Mouse (Mus musculus): ENCODE data around the gene Plcd3. TPM values are rescaled to one million over a fixed set of nuclear protein-coding genes. Genes with fewer than 3 reads are reported as not detected.

The Plcd3 gene
- polyA plus RNA-seq, 1 experiment from 2014 or later, result 0.90 TPM

DNA sequence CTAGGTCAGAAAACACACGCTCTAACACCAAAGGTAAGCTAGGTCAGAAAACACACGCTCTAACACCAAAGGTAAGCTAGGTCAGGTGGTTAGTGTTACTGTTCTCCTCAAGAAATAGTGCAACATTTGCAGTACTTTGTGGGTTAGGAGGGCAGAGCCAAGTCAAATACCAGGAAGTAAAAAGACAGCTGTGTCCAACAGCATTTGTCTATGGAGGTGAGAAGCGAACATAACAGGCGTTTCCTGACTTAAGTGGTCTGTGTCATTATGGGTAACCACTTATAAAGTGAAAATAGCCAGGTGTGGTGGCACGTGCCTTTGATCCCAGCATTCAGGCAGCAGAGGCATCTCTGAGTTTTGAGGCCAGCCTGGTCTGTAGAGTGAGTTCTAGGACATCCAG is 51.8 kb downstream of the Plcd3 start:
- peaks cover 2% of the 10 kb centered on the region; the same call in 1 of the 2 replicates for H3K4me1 ChIP-seq (ENCODE audit: control insufficient read depth, insufficient read depth, low read length)
- no peak for ATAC-seq (ENCODE audit: insufficient read depth, low FRiP score, low TSS enrichment)

GRCm38 (mm10) chr11:103046286-103046685 is 55.2 kb downstream of the Plcd3 start:
- H3K27me3 ChIP-seq (ENCODE audit: control insufficient read depth, insufficient read depth, low read length), result no peaks in the 10 kb centered on the region
- peaks cover 2% of the 10 kb centered on the region; the same call in 1 of the 2 replicates for H3K4me1 ChIP-seq (ENCODE audit: control insufficient read depth, insufficient read depth, low read length)
- H3K4me2 ChIP-seq (ENCODE audit: low read depth), result no peak overlapping the region
- H3K27ac ChIP-seq (ENCODE audit: low read depth, low read length), result no peak overlapping the region
- H3K9me3 ChIP-seq (ENCODE audit: control insufficient read depth, low read length), result no peaks in the 10 kb centered on the region
- ATAC-seq (ENCODE audit: insufficient read depth, low FRiP score, low TSS enrichment) (no peak), DNase-seq (ENCODE audit: low spot score) (no peak)
- 41% methylated on average over 8 of the region's 8 CpGs for WGBS
- no peak overlapping the region for H3K4me3 ChIP-seq (ENCODE audit: low read depth, low read length)
- H3K36me3 ChIP-seq (ENCODE audit: control insufficient read depth, insufficient read depth, low read length), result peaks cover 22% of the 10 kb centered on the region
- H3K9ac ChIP-seq (ENCODE audit: low read length), result no peak overlapping the region

More for the DNA sequence above, 51.8 kb downstream of the Plcd3 start:
- peaks cover 16% of the 10 kb centered on the region for H3K36me3 ChIP-seq (ENCODE audit: control insufficient read depth, insufficient read depth, low read length)
- no peaks in the 10 kb centered on the region for H3K9me3 ChIP-seq (ENCODE audit: control insufficient read depth, low read length)
- no peak overlapping the region for H3K27ac ChIP-seq (ENCODE audit: low read depth, low read length)
- H3K27me3 ChIP-seq (ENCODE audit: control insufficient read depth, insufficient read depth, low read length), result no peaks in the 10 kb centered on the region
- no peak overlapping the region for H3K9ac ChIP-seq (ENCODE audit: low read length)
- H3K4me3 ChIP-seq (ENCODE audit: low read depth, low read length), result no peak overlapping the region
- WGBS, result 93% methylated on average over 5 of the region's 5 CpGs
- no peak overlapping the region for H3K4me2 ChIP-seq (ENCODE audit: low read depth)
- no peak for DNase-seq (ENCODE audit: low spot score)

DNA sequence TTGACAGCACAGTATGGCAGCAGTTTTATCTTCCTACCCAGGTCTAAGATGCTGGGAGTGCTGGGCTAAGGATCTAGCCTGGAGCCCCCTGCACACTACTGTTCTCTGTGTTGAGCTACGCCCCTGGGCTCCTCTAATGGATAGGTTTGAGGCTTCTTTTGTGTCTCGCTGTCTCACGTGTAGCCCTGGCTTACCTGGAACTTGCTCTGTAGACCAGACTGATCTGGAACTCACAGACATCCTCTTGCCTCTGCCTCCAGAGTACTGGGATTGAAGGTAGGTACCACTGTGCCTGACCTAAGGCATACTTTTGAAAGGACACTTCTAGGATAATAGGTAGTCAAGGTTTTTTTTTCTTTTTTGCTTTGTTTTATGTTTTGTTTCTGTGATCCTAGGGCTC is 57.5 kb downstream of the Plcd3 start:
- peaks cover 18% of the 10 kb centered on the region for H3K36me3 ChIP-seq (ENCODE audit: control insufficient read depth, insufficient read depth, low read length)
- peaks cover 2% of the 10 kb centered on the region; the same call in 1 of the 2 replicates for H3K4me1 ChIP-seq (ENCODE audit: control insufficient read depth, insufficient read depth, low read length)
- no peak overlapping the region for H3K9ac ChIP-seq (ENCODE audit: low read length)
- ATAC-seq (ENCODE audit: insufficient read depth, low FRiP score, low TSS enrichment) (no peak), DNase-seq (ENCODE audit: low spot score) (no peak)
- no peaks in the 10 kb centered on the region for H3K27me3 ChIP-seq (ENCODE audit: control insufficient read depth, insufficient read depth, low read length)
- WGBS, result 100% methylated on average over 3 of the region's 3 CpGs
- no peak overlapping the region for H3K27ac ChIP-seq (ENCODE audit: low read depth, low read length)
- no peaks in the 10 kb centered on the region for H3K9me3 ChIP-seq (ENCODE audit: control insufficient read depth, low read length)
- no peak overlapping the region for H3K4me3 ChIP-seq (ENCODE audit: low read depth, low read length)
- no peak overlapping the region for H3K4me2 ChIP-seq (ENCODE audit: low read depth)

DNA sequence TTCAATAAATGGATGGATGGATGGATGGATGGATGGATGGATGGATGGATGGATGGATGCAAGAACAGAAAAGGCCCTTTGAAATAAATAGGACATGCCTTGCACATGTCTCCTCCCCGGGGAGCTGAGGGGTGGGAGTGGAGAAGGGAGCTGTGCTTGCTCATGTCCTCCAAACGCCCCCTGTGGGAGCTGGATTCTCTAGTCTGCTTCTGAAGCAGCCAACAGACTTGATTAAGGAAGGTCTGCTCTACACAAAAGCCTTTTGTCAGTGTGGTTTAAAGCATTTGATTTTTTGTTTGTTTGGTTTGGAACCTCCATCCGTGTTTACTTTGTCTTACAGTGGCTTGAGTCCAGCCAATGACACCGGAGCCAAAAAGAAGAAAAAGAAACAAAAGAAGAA is 58.6 kb downstream of the Plcd3 start:
- 83% methylated on average over 4 of the region's 4 CpGs for WGBS
- Histone ChIP-seq H3K4me1 (ENCODE audit: control insufficient read depth, insufficient read depth, low read length) (peaks cover 2% of the 10 kb centered on the region; the same call in 1 of the 2 replicates), H3K27ac (ENCODE audit: low read depth, low read length) (no peak overlapping the region), H3K4me2 (ENCODE audit: low read depth) (no peak overlapping the region), H3K27me3 (ENCODE audit: control insufficient read depth, insufficient read depth, low read length) (no peaks in the 10 kb centered on the region), H3K9me3 (ENCODE audit: control insufficient read depth, low read length) (no peaks in the 10 kb centered on the region), H3K9ac (ENCODE audit: low read length) (no peak overlapping the region), H3K36me3 (ENCODE audit: control insufficient read depth, insufficient read depth, low read length) (peaks cover 18% of the 10 kb centered on the region), H3K4me3 (ENCODE audit: low read depth, low read length) (no peak overlapping the region)
- ATAC-seq (ENCODE audit: insufficient read depth, low FRiP score, low TSS enrichment), result no peak
- no peak for DNase-seq (ENCODE audit: low spot score)

- Histone ChIP-seq H3K27ac (ENCODE audit: low read depth, low read length) (no peak overlapping the region), H3K9ac (ENCODE audit: low read length) (no peak overlapping the region), H3K4me3 (ENCODE audit: low read depth, low read length) (no peak overlapping the region), H3K4me2 (ENCODE audit: low read depth) (no peak overlapping the region), H3K27me3 (ENCODE audit: control insufficient read depth, insufficient read depth, low read length) (no peaks in the 10 kb centered on the region), H3K4me1 (ENCODE audit: control insufficient read depth, insufficient read depth, low read length) (no peaks in the 10 kb centered on the region), H3K36me3 (ENCODE audit: control insufficient read depth, insufficient read depth, low read length) (peaks cover under 1% of the 10 kb centered on the region), H3K9me3 (ENCODE audit: control insufficient read depth, low read length) (no peaks in the 10 kb centered on the region)
- ATAC-seq (ENCODE audit: insufficient read depth, low FRiP score, low TSS enrichment) (no peak), DNase-seq (ENCODE audit: low spot score) (no peak)
- WGBS, result 95% methylated on average over 6 of the region's 6 CpGs
Observed at GRCm38 (mm10) chr11:103038037-103038436, 63.4 kb downstream of the Plcd3 start.

- no peaks in the 10 kb centered on the region for H3K4me1 ChIP-seq (ENCODE audit: control insufficient read depth, insufficient read depth, low read length)
- no peak overlapping the region for H3K4me3 ChIP-seq (ENCODE audit: low read depth, low read length)
- no peak for ATAC-seq (ENCODE audit: insufficient read depth, low FRiP score, low TSS enrichment)
- H3K27me3 ChIP-seq (ENCODE audit: control insufficient read depth, insufficient read depth, low read length), result no peaks in the 10 kb centered on the region
- no peak for DNase-seq (ENCODE audit: low spot score)
- H3K27ac ChIP-seq (ENCODE audit: low read depth, low read length), result no peak overlapping the region
- no peak overlapping the region for H3K4me2 ChIP-seq (ENCODE audit: low read depth)
- no peaks in the 10 kb centered on the region for H3K9me3 ChIP-seq (ENCODE audit: control insufficient read depth, low read length)
- no peaks in the 10 kb centered on the region for H3K36me3 ChIP-seq (ENCODE audit: control insufficient read depth, insufficient read depth, low read length)
- WGBS, result 87% methylated on average over 8 of the region's 8 CpGs
- H3K9ac ChIP-seq (ENCODE audit: low read length), result no peak overlapping the region
Observed at GRCm38 (mm10) chr11:103036881-103037465, 64.5 kb downstream of the Plcd3 start.

DNA sequence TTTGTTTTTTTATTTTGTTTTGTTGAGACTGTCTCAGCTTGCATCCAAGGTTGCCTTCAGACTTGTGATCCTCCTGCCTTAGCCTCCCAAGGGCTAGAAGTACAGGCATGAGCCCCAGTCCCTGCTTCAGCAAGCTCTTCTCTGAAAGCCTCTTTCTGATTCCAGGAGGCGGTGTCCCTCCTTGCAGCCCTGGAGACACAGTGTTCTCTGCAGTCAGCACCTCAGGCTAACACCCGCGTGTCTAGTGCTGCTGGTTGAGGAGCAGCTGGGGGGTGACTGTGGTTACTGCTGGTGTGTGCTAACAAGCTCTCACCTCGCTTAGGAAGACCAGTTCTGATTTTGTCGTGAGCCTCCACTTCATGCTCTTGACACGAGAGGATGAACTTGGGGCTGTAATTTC is 66.5 kb downstream of the Plcd3 start:
- Histone ChIP-seq H3K27me3 (ENCODE audit: control insufficient read depth, insufficient read depth, low read length) (no peaks in the 10 kb centered on the region), H3K4me2 (ENCODE audit: low read depth) (no peak overlapping the region), H3K9ac (ENCODE audit: low read length) (no peak overlapping the region), H3K4me1 (ENCODE audit: control insufficient read depth, insufficient read depth, low read length) (no peaks in the 10 kb centered on the region), H3K4me3 (ENCODE audit: low read depth, low read length) (no peak overlapping the region), H3K36me3 (ENCODE audit: control insufficient read depth, insufficient read depth, low read length) (no peaks in the 10 kb centered on the region), H3K27ac (ENCODE audit: low read depth, low read length) (no peak overlapping the region), H3K9me3 (ENCODE audit: control insufficient read depth, low read length) (no peaks in the 10 kb centered on the region)
- ATAC-seq (ENCODE audit: insufficient read depth, low FRiP score, low TSS enrichment) (no peak), DNase-seq (ENCODE audit: low spot score) (no peak)
- WGBS, result 86% methylated on average over 6 of the region's 6 CpGs

GRCm38 (mm10) chr11:103033030-103033429 is 68.4 kb downstream of the Plcd3 start:
- H3K27me3 ChIP-seq (ENCODE audit: control insufficient read depth, insufficient read depth, low read length), result no peaks in the 10 kb centered on the region
- H3K36me3 ChIP-seq (ENCODE audit: control insufficient read depth, insufficient read depth, low read length), result no peaks in the 10 kb centered on the region
- no peak for ATAC-seq (ENCODE audit: insufficient read depth, low FRiP score, low TSS enrichment)
- no peak for DNase-seq (ENCODE audit: low spot score)
- no peak overlapping the region for H3K4me3 ChIP-seq (ENCODE audit: low read depth, low read length)
- H3K4me1 ChIP-seq (ENCODE audit: control insufficient read depth, insufficient read depth, low read length), result peaks cover 6% of the 10 kb centered on the region
- no peak overlapping the region for H3K9ac ChIP-seq (ENCODE audit: low read length)
- no peak overlapping the region for H3K4me2 ChIP-seq (ENCODE audit: low read depth)
- no peaks in the 10 kb centered on the region for H3K9me3 ChIP-seq (ENCODE audit: control insufficient read depth, low read length)
- 88% methylated on average over 3 of the region's 3 CpGs for WGBS
- H3K27ac ChIP-seq (ENCODE audit: low read depth, low read length), result no peak overlapping the region

DNA sequence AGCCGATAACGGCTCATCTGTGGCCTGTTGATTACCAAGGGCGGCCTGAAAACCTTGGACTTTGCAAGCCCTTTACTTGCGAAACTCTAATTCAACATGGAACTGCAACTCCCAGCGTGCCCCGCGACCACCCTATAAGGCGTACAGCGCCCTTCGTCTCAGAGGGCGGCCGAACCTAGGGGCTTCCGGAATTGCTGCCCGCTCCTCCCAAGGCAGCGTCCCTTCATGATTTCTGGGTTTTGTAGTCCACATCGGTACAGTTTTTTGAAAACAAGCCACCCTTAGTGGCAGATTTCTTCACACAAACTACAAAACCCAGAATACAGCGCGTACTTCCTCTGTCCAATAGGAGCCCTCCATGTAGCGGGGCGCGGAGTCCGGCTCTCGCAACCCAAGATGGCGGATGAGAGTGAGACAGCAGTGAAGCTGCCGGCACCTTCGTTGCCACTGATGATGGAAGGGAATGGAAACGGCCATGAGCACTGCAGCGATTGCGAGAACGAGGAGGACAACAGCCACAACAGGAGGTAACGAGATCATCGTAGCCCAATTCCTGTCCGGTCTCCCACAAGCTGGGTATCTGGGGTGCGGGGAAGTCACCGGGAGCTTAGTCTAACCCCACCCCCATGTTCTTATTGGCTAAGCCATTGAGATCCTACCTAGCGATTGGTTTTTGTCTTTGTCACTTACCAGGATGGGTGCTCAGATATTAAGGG is 73.1 kb downstream of the Plcd3 start, which contains the start of the genes Nmt1 and Dcakd:
Gene Nmt1, plus strand, starts transcription at position 15 of the 716 bp plus-strand sequence.
Gene Dcakd, minus strand, starts transcription at position 158 of the 716 bp plus-strand sequence.
- no peaks in the 10 kb centered on the region for H3K27me3 ChIP-seq (ENCODE audit: control insufficient read depth, insufficient read depth, low read length)

More for the DNA sequence above, 73.1 kb downstream of the Plcd3 start, which contains the start of the genes Nmt1 and Dcakd:
- no peaks in the 10 kb centered on the region for H3K9me3 ChIP-seq (ENCODE audit: control insufficient read depth, low read length)
- H3K36me3 ChIP-seq (ENCODE audit: control insufficient read depth, insufficient read depth, low read length), result no peaks in the 10 kb centered on the region
- H3K27ac ChIP-seq (ENCODE audit: low read depth, low read length), result no peak within 1 kb of the TSS; the same call in 1 of the 2 replicates
- peaks cover 6% of the 10 kb centered on the region for H3K4me1 ChIP-seq (ENCODE audit: control insufficient read depth, insufficient read depth, low read length)
- H3K4me3 ChIP-seq (ENCODE audit: low read depth, low read length), result peak within 1 kb of the TSS; percentile 52
- H3K9ac ChIP-seq (ENCODE audit: low read length), result peak within 1 kb of the TSS; percentile 70
- under 1% methylated on average over 36 of the region's 36 CpGs for WGBS
- peak within 1 kb of the TSS; percentile 59 for H3K4me2 ChIP-seq (ENCODE audit: low read depth)
- DNase-seq (ENCODE audit: low spot score) (peak; percentile 95), ATAC-seq (ENCODE audit: insufficient read depth, low FRiP score, low TSS enrichment) (peak; percentile 97)
